Mouse (Mus musculus) central nervous system, embryonic 18 days (tissue): Measurements from ENCODE around the gene Gpc1. TPM values are rescaled to one million over a fixed set of nuclear protein-coding genes. Genes with fewer than 3 reads are reported as not detected.

Experiments used
- polyA plus RNA-seq: library from polyadenylated mRNA; depleted of rRNA; stranded (reverse); fragments of >200 nt; gene quantifications from 2 replicates; pipeline ENCODE4 v1.2.3, GENCODE M21; 2012; rRNA removed

Gpc1 gene
- polyA plus RNA-seq: 150 and 154 TPM in 2 replicates

DNA sequence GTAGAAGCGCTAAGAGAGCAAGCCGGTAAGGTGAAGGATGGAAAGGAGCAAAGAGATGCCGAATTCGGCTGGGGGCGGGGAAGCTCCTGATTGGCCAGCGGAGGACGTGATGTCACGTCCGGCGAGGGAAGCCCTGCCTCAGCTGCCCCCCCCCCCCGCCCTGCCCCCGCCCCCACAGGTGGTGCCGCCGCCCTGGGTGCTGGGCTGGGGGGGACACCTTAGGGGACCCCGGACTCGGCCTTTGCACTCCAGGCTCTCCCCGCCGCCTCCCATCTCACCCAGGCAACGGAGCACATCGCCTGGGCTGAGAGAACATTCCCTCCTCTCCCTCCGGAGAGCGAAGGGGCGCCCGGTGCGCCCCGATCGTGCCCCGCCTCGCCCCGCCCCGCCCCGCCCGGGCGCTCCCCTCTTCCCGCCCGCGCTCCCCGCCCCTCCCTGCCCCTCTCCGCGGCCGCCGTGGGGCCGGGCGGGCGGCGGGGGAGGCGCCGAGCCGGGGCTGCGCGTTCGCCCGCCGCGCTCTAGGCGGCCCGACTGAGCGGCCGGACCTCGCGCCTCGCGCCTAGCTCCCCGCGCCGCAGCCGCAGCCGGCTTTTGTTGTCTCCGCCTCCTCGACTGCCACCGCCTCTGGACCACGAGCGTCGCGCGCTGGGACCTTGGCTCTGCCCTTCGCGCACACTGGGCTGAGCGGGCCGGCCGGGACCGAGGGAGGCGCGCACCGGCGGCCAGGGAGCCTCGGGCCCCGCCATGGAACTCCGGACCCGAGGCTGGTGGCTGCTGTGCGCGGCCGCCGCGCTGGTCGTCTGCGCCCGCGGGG lies at the start of gene Gpc1:
Gene Gpc1, plus strand, starts transcription at position 458 of the 814 bp plus-strand sequence.

GRCm38 (mm10) chr1:92902786-92903185 lies 71.3 kb downstream of the Gpc1 start, which contains the start of gene Ankmy1:
Gene Ankmy1, minus strand, starts transcription at chr1:92902906.

DNA sequence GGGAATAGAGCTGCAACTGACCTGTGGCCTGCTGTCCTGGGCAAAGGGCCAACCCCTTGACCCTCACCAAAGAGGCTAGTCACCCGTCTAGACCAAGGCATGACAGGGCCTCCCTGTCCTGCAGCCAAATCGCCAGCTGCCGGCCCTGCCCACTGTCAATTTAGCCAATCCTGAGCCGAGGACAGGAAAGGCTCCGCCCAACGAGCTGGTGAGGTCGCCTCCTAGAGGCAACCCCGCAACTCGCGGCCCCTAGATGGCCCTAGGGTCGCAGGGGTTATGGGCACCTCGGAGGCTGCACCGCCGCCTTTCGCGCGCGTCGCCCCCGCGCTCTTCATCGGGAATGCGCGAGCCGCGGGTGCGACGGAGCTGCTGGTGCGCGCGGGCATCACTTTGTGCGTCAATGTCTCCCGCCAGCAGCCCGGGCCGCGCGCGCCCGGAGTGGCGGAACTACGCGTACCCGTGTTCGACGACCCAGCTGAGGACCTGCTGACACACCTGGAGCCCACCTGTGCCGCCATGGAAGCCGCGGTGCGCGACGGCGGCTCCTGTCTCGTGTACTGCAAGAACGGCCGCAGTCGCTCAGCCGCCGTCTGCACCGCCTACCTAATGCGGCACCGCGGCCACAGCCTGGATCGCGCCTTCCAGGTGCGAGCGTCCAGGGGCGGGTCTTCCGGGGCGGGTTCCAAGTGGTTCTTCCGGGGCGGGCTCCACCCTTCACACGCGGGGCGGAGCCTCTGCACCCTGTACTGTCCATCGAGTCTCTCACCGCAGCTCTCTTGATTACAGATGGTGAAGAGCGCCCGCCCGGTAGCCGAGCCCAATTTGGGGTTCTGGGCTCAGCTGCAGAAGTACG lies 75.6 kb downstream of the Gpc1 start, which contains the start of gene Dusp28:
Gene Dusp28, plus strand, starts transcription at position 203 of the 853 bp plus-strand sequence.

Other genes with a start within 250 kb of the Gpc1 start
- gene Olfr1412, start 245.9 kb upstream of the Gpc1 start, polyA plus RNA-seq: not detected in 2 replicates
- gene Olfr1411, start 237.2 kb upstream of the Gpc1 start, polyA plus RNA-seq: not detected in 2 replicates
- not detected in 2 replicates for gene Olfr1410, start 225.9 kb upstream of the Gpc1 start, polyA plus RNA-seq
- gene Olfr12, start 213.9 kb upstream of the Gpc1 start, polyA plus RNA-seq: not detected in 2 replicates
- 282 and 335 TPM in 2 replicates for gene Cops9, start 189.7 kb upstream of the Gpc1 start, polyA plus RNA-seq
- 0.04 and 0.23 TPM in 2 replicates for gene Otos, start 182.8 kb upstream of the Gpc1 start, polyA plus RNA-seq
- 0.20 and 0.30 TPM in 2 replicates for gene Ankmy1, start 71.3 kb downstream of the Gpc1 start, polyA plus RNA-seq
- gene Dusp28, start 75.3 kb downstream of the Gpc1 start, polyA plus RNA-seq: 16.0 and 16.2 TPM in 2 replicates
- 43.0 and 44.9 TPM in 2 replicates for gene Rnpepl1, start 79.1 kb downstream of the Gpc1 start, polyA plus RNA-seq
- gene Capn10, start 102.7 kb downstream of the Gpc1 start, polyA plus RNA-seq: 59.9 and 64.3 TPM in 2 replicates
- 0.26 and 0.31 TPM in 2 replicates for gene Gpr35, start 119.2 kb downstream of the Gpc1 start, polyA plus RNA-seq
- gene Aqp12, start 174.7 kb downstream of the Gpc1 start, polyA plus RNA-seq: not detected in 2 replicates